Mouse (Mus musculus): ENCODE data around the gene Pyy. TPM values are rescaled to one million over a fixed set of nuclear protein-coding genes. Genes with fewer than 3 reads are reported as not detected.

Pyy gene
- total RNA-seq (2014; fragmentation: Nextera tagmentation) (not detected in 2 replicates), total RNA-seq (2017) (not detected in 2 replicates), polyA plus RNA-seq (2012) (not detected in 2 replicates)

DNA sequence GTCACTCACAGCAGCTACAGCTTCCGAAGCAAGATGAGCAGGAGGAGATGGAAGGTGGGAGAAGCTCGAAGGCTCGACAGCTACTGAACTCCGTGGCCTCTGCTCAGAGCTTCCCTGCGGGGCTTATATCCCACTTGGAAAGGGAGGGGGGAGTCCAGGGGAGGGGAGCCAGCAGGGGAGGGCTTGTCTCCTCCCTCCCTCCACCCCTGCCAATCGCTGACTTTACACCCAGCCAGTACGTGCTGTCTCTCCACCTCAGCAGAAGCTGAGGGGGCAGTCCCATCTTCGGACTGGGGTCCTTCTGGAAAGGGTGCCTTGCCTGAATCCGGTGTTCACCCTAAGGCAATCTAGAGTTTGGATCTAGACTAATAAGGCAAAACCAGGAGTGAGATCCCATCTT lies at the start of gene Pyy:
Gene Pyy (minus strand): TSS at position 101 of the 400 bp plus-strand sequence.
- H3K4me1 ChIP-seq (ENCODE audit: insufficient read depth, low read depth, low read length), result peaks cover 41% of the 10 kb centered on the region
- TF ChIP-seq TAL1 (conservative IDR thresholded peaks at IDR 0.05; ENCODE audit: low read depth, low read length) (no peak), GATA1 (IDR thresholded peaks at IDR 0.05; ENCODE audit: borderline replicate concordance, low read length) (no peak), CTCF (IDR thresholded peaks at IDR 0.05; ENCODE audit: low read depth, low read length) (no peak), GATA2 (IDR thresholded peaks at IDR 0.05; ENCODE audit: borderline replicate concordance, low read depth, low read length) (no peak), POLR2AphosphoS5 (IDR thresholded peaks at IDR 0.05; ENCODE audit: insufficient replicate concordance, low read depth, low read length) (no peak)
- DNase-seq (ENCODE audit: low spot score) (no peak), ATAC-seq (ENCODE audit: extremely low read depth, insufficient number of reproducible peaks, low FRiP score, poor library complexity, severe bottlenecking) (no peak)
- no peak within 1 kb of the TSS for H3K4me3 ChIP-seq (ENCODE audit: low read depth, low read length)
- no peaks in the 10 kb centered on the region for H3K9me3 ChIP-seq (replicated peaks)
- H3K36me3 ChIP-seq (replicated peaks), result no peaks in the 10 kb centered on the region
- peaks cover 75% of the 10 kb centered on the region for H3K27me3 ChIP-seq (ENCODE audit: insufficient read depth, low read length)

GRCm38 (mm10) chr11:102156786-102157089 lies 49.1 kb upstream of the Pyy start:
- Histone ChIP-seq H3K4me3 (ENCODE audit: low read depth, low read length) (no peak overlapping the region; the same call in 1 of the 2 replicates), H3K27me3 (ENCODE audit: insufficient read depth, low read length) (no peaks in the 10 kb centered on the region), H3K36me3 (replicated peaks) (peaks cover 51% of the 10 kb centered on the region), H3K4me1 (ENCODE audit: insufficient read depth, low read depth, low read length) (peaks cover 23% of the 10 kb centered on the region), H3K9me3 (replicated peaks) (no peaks in the 10 kb centered on the region)
- TF ChIP-seq POLR2AphosphoS5 (IDR thresholded peaks at IDR 0.05; ENCODE audit: insufficient replicate concordance, low read depth, low read length) (no peak), GATA1 (IDR thresholded peaks at IDR 0.05; ENCODE audit: borderline replicate concordance, low read length) (no peak), TAL1 (conservative IDR thresholded peaks at IDR 0.05; ENCODE audit: low read depth, low read length) (no peak), CTCF (IDR thresholded peaks at IDR 0.05; ENCODE audit: low read depth, low read length) (no peak), GATA2 (IDR thresholded peaks at IDR 0.05; ENCODE audit: borderline replicate concordance, low read depth, low read length) (no peak)
- DNase-seq (ENCODE audit: low spot score), result no peak
- no peak for ATAC-seq (ENCODE audit: extremely low read depth, insufficient number of reproducible peaks, low FRiP score, poor library complexity, severe bottlenecking)

GRCm38 (mm10) chr11:102156039-102156785 lies 48.6 kb upstream of the Pyy start, which contains the start of gene Tmem101:
TSS of gene Tmem101 (minus strand) at chr11:102156404.
- no peaks in the 10 kb centered on the region for H3K9me3 ChIP-seq (replicated peaks)
- DNase-seq (ENCODE audit: low spot score), result peak; percentile 82
- H3K36me3 ChIP-seq (replicated peaks), result peaks cover 48% of the 10 kb centered on the region
- H3K4me1 ChIP-seq (ENCODE audit: insufficient read depth, low read depth, low read length), result peaks cover 23% of the 10 kb centered on the region
- peak; percentile 73 for ATAC-seq (ENCODE audit: extremely low read depth, insufficient number of reproducible peaks, low FRiP score, poor library complexity, severe bottlenecking)
- peak within 1 kb of the TSS; percentile 87 for H3K4me3 ChIP-seq (ENCODE audit: low read depth, low read length)
- no peaks in the 10 kb centered on the region for H3K27me3 ChIP-seq (ENCODE audit: insufficient read depth, low read length)
- TF ChIP-seq CTCF (IDR thresholded peaks at IDR 0.05; ENCODE audit: low read depth, low read length) (no peak), POLR2AphosphoS5 (IDR thresholded peaks at IDR 0.05; ENCODE audit: insufficient replicate concordance, low read depth, low read length) (no peak), TAL1 (conservative IDR thresholded peaks at IDR 0.05; ENCODE audit: low read depth, low read length) (no peak), GATA2 (IDR thresholded peaks at IDR 0.05; ENCODE audit: borderline replicate concordance, low read depth, low read length) (no peak), GATA1 (IDR thresholded peaks at IDR 0.05; ENCODE audit: borderline replicate concordance, low read length) (no peak)

- peaks cover 4% of the 10 kb centered on the region for H3K36me3 ChIP-seq (replicated peaks)
- H3K4me1 ChIP-seq (ENCODE audit: insufficient read depth, low read depth, low read length), result peaks cover 14% of the 10 kb centered on the region
- peaks cover 9% of the 10 kb centered on the region for H3K9me3 ChIP-seq (replicated peaks)
- ATAC-seq (ENCODE audit: extremely low read depth, insufficient number of reproducible peaks, low FRiP score, poor library complexity, severe bottlenecking), result no peak
- H3K4me3 ChIP-seq (ENCODE audit: low read depth, low read length), result no peak overlapping the region
- TF ChIP-seq TAL1 (conservative IDR thresholded peaks at IDR 0.05; ENCODE audit: low read depth, low read length) (no peak), GATA1 (IDR thresholded peaks at IDR 0.05; ENCODE audit: borderline replicate concordance, low read length) (no peak), CTCF (IDR thresholded peaks at IDR 0.05; ENCODE audit: low read depth, low read length) (no peak), POLR2AphosphoS5 (IDR thresholded peaks at IDR 0.05; ENCODE audit: insufficient replicate concordance, low read depth, low read length) (no peak), GATA2 (IDR thresholded peaks at IDR 0.05; ENCODE audit: borderline replicate concordance, low read depth, low read length) (no peak)
- peaks cover 52% of the 10 kb centered on the region for H3K27me3 ChIP-seq (ENCODE audit: insufficient read depth, low read length)
- no peak for DNase-seq (ENCODE audit: low spot score)
Measured at GRCm38 (mm10) chr11:102147213-102147989, 39.8 kb upstream of the Pyy start.

DNA sequence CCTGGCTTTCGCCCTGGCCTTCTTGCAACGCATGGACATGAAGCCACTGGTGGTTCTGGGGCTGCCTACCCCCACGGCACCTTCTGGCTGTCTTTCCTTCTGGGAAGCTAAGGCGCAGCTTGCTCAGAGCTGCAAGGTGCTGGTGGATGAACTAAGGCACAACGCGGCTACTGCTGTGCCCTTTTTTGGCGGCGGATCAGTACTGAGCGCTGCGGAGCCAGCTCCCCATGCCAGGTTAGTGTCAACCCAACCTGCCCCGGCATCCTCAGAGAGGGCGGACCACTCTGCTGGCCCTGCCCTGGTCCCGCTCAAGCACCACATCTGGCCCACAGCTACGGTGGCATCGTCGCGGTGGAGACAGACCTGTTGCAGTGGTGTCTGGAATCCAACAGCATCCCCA lies 38.9 kb upstream of the Pyy start:
- peaks cover under 1% of the 10 kb centered on the region for H3K36me3 ChIP-seq (replicated peaks)
- H3K4me3 ChIP-seq (ENCODE audit: low read depth, low read length), result no peak overlapping the region
- H3K4me1 ChIP-seq (ENCODE audit: insufficient read depth, low read depth, low read length), result peaks cover 14% of the 10 kb centered on the region
- ATAC-seq (ENCODE audit: extremely low read depth, insufficient number of reproducible peaks, low FRiP score, poor library complexity, severe bottlenecking) (no peak), DNase-seq (ENCODE audit: low spot score) (no peak)
- H3K27me3 ChIP-seq (ENCODE audit: insufficient read depth, low read length), result peaks cover 52% of the 10 kb centered on the region
- H3K9me3 ChIP-seq (replicated peaks), result peaks cover 9% of the 10 kb centered on the region
- TF ChIP-seq GATA1 (IDR thresholded peaks at IDR 0.05; ENCODE audit: borderline replicate concordance, low read length) (no peak), CTCF (IDR thresholded peaks at IDR 0.05; ENCODE audit: low read depth, low read length) (no peak), TAL1 (conservative IDR thresholded peaks at IDR 0.05; ENCODE audit: low read depth, low read length) (no peak), POLR2AphosphoS5 (IDR thresholded peaks at IDR 0.05; ENCODE audit: insufficient replicate concordance, low read depth, low read length) (no peak), GATA2 (IDR thresholded peaks at IDR 0.05; ENCODE audit: borderline replicate concordance, low read depth, low read length) (no peak)

DNA sequence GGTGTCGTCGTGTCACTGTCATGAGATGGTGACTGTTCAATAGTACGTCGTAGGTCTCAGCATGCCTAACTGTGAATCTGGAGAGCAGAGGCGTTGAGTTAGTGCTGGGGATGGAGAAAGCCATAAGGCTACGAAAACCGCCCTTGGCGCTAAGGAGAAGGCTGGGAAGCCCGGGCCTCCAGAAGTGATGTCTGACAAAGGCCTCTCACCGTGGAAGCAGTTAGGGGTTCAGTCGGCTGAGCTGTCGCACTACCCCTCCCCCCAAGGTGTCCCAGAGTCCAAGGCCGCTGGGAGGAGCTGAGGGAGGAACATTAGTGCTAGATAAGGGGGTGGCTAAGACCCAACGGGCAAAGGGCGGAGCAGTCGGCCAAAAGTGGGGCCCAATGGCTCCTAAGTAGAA lies 38.4 kb upstream of the Pyy start:
- DNase-seq (ENCODE audit: low spot score) (no peak), ATAC-seq (ENCODE audit: extremely low read depth, insufficient number of reproducible peaks, low FRiP score, poor library complexity, severe bottlenecking) (no peak)
- no peak overlapping the region for H3K4me3 ChIP-seq (ENCODE audit: low read depth, low read length)
- H3K9me3 ChIP-seq (replicated peaks), result peaks cover 9% of the 10 kb centered on the region
- H3K27me3 ChIP-seq (ENCODE audit: insufficient read depth, low read length), result peaks cover 52% of the 10 kb centered on the region
- peaks cover 14% of the 10 kb centered on the region for H3K4me1 ChIP-seq (ENCODE audit: insufficient read depth, low read depth, low read length)
- H3K36me3 ChIP-seq (replicated peaks), result no peaks in the 10 kb centered on the region
- TF ChIP-seq CTCF (IDR thresholded peaks at IDR 0.05; ENCODE audit: low read depth, low read length) (no peak), POLR2AphosphoS5 (IDR thresholded peaks at IDR 0.05; ENCODE audit: insufficient replicate concordance, low read depth, low read length) (no peak), TAL1 (conservative IDR thresholded peaks at IDR 0.05; ENCODE audit: low read depth, low read length) (no peak), GATA1 (IDR thresholded peaks at IDR 0.05; ENCODE audit: borderline replicate concordance, low read length) (no peak), GATA2 (IDR thresholded peaks at IDR 0.05; ENCODE audit: borderline replicate concordance, low read depth, low read length) (no peak)
